24 mouse cellular contexts compared by ENCODE assay signal in the genomic region with DNA sequence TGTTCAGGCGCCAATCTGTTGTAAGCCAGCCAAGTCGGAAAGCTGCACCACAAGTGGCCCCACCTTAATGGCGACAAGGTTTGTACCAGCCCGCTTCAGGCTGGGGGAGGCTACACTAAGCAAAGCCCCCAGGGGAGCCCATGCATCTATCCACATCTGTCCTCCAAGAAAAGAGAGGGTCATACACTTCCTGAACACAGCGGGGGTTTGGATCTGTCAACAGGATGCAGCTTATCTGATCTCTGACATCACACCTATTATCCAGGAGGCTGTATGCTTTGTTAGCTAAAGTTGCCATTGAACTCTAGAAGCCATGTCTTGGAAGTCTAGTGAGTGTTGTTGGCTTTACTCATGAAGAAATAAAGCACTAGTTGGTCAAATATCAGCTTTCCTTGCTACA. TPM values are rescaled to one million over a fixed set of nuclear protein-coding genes. Genes with fewer than 3 reads are reported as not detected.
DNase-seq lines count a peak whose midpoint lies in the region; ATAC-seq lines count a peak whose summit lies in the region.
"Had no signal": no experiment of that assay in that cellular context is flagged by ENCODE, and none has a peak within 500 bp of the region (broad histone marks: within the 10 kb centered on the region; RNA-seq: fewer than 3 reads in every experiment).

No protein-coding gene starts in this region.

- no peaks in the 10 kb centered on the region for H3K36me3 ChIP-seq in hindbrain, embryonic 13.5 days
- H3K36me3 ChIP-seq: G1E had no signal

- H3K4me1 ChIP-seq in hindbrain, embryonic 13.5 days (replicated peaks) = no peaks in the 10 kb centered on the region

- H3K4me3 ChIP-seq in hindbrain, embryonic 13.5 days = no peak overlapping the region

- H3K27ac ChIP-seq in hindbrain, embryonic 13.5 days = no peak overlapping the region

- no peaks in the 10 kb centered on the region; the same call in 1 of the 2 replicates for H3K9me3 ChIP-seq in hindbrain, embryonic 13.5 days
- H3K9me3 ChIP-seq: G1E had no signal

- WGBS in hindbrain, embryonic 13.5 days = 93% methylated on average over 5 of the region's 5 CpGs

- no peak overlapping the region for H3K4me2 ChIP-seq in hindbrain, embryonic 13.5 days

- no peaks in the 10 kb centered on the region for H3K27me3 ChIP-seq in hindbrain, embryonic 13.5 days
- H3K27me3 ChIP-seq: CH12.LX, Patski had no signal

- peak; percentile 75 for DNase-seq in ES-CJ7 (ENCODE audit: low read depth, low spot score)
- DNase-seq in R1 (ENCODE audit: low read depth, low spot score) = peak; percentile 97
- peak; percentile 70 for DNase-seq in ZHBTc4 (ENCODE audit: low read depth, low spot score)
- DNase-seq in cerebellum, adult 9-10 months = no peak
- DNase-seq in thymus, adult 18-20 months = no peak
- DNase-seq: adrenal gland, adult 2 months; adrenal gland, adult 8-10 months; adrenal gland, postnatal 10 days; adrenal gland, postnatal 14 days; adrenal gland, postnatal 25 days; adrenal gland, postnatal 36 days; B cell, adult 2 months; cerebellum, adult 11 months; cerebellum, adult 11-12 months; cerebellum, adult 18-20 months; cerebellum, adult 2 months; cerebellum, adult 8-10 months; cerebellum, adult 9-11 months had no signal

- ATAC-seq in hindbrain, embryonic 13.5 days (ENCODE audit: low FRiP score) = no peak
- ATAC-seq: activated CD4-positive, CD25-positive, alpha-beta regulatory T cell, adult 4 months; CD4-positive, CD25-positive, alpha-beta regulatory T cell, adult 4 months; Patski had no signal

- H3K9ac ChIP-seq in hindbrain, embryonic 13.5 days = no peak overlapping the region

RNA-seq across cellular contexts. Expression of gene Asns, which starts 35.2 kb away (rescaled TPM):
- 69.7 and 71.2 TPM in 2 replicates for polyA plus RNA-seq in hindbrain, embryonic 13.5 days (2015; fragmentation: Nextera tagmentation; extraction: Ambion mirVana)

Comparison
In these comparisons a context has a peak if more than half of its experiments do, and no peak if none do; other contexts are left out.
1. DNase-seq: peak in ES-CJ7 (single experiment), R1 (single experiment) and ZHBTc4 (single experiment); none in cerebellum, adult 9-10 months (single experiment) and thymus, adult 18-20 months (0 of 2).